Comparison of ENCODE assay signal across 19 mouse cellular contexts in the genomic region with DNA sequence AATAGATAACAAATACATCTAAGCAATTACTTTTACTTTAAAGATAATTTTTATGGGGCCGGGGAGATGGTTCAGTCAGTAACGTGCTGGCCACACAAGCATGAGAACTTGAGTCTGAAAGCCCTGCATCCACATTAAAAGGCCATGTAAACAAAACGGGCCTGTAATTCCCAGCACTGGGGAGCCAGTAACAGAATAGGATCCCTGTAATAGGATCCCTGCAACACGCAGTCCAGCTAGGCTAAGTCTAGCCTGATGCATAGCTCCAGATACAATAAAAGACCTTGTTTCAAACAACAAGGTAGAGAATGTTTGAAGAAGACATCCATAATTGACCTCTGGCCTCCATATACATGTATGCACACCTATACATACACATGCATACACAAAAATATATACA.
"Had no signal": no experiment of that assay in that cellular context is flagged by ENCODE, and none has a peak within 500 bp of the region (broad histone marks: within the 10 kb centered on the region; RNA-seq: fewer than 3 reads in every experiment).

No protein-coding gene starts in this region.

- H3K4me1 ChIP-seq: midbrain, embryonic 10.5 days; midbrain, embryonic 12.5 days; neural tube, embryonic 13.5 days; neural tube, embryonic 15.5 days had no signal

- DNase-seq: lung, adult 18-20 months; lung, embryonic 14.5 days; lung, postnatal 10 days; lung, postnatal 4 days; midbrain, embryonic 14.5 days; retina, postnatal 1 day; right cerebral cortex, adult 18-20 months; right cerebral cortex, postnatal 25 days; right cerebral cortex, postnatal 4 days; spleen, adult 18-20 months; thymus, adult 18-20 months; thymus, postnatal 14 days; thymus, postnatal 36 days had no signal

- H3K4me2 ChIP-seq: lung, embryonic 14.5 days; midbrain, embryonic 12.5 days; neural tube, embryonic 13.5 days; neural tube, embryonic 15.5 days had no signal

- H3K9ac ChIP-seq: lung, embryonic 14.5 days; midbrain, embryonic 12.5 days; neural tube, embryonic 13.5 days; neural tube, embryonic 15.5 days had no signal

- H3K4me3 ChIP-seq: midbrain, embryonic 10.5 days; midbrain, embryonic 12.5 days; myocyte; neural tube, embryonic 13.5 days; neural tube, embryonic 15.5 days had no signal

- ATAC-seq: midbrain, embryonic 16.5 days had no signal

- H3K9me3 ChIP-seq: midbrain, embryonic 10.5 days; midbrain, embryonic 12.5 days; neural tube, embryonic 13.5 days; neural tube, embryonic 15.5 days had no signal

- H3K27ac ChIP-seq: midbrain, embryonic 10.5 days; midbrain, embryonic 12.5 days; neural tube, embryonic 13.5 days; neural tube, embryonic 15.5 days had no signal

- H3K27me3 ChIP-seq: midbrain, embryonic 12.5 days; neural tube, embryonic 13.5 days; neural tube, embryonic 15.5 days had no signal
